Comparison of ENCODE assay signal across 18 mouse cellular contexts in genomic region chr8:84768343-84769095, GRCm38 (mm10). TPM values are rescaled to one million over a fixed set of nuclear protein-coding genes. Genes with fewer than 3 reads are reported as not detected.
DNase-seq lines count a peak whose midpoint lies in the region; ATAC-seq lines count a peak whose summit lies in the region.
"Had no signal": no experiment of that assay in that cellular context is flagged by ENCODE, and none has a peak within 500 bp of the region (broad histone marks: within the 10 kb centered on the region; RNA-seq: fewer than 3 reads in every experiment).

No protein-coding gene starts in this region.

- H3K27ac ChIP-seq in forebrain, embryonic 15.5 days (replicated peaks) = peak overlapping the region; percentile 97
- no peak overlapping the region for H3K27ac ChIP-seq in forebrain, embryonic 12.5 days
- H3K27ac ChIP-seq in midbrain, embryonic 14.5 days (replicated peaks; ENCODE audit: low read depth, low read length) = no peak overlapping the region
- no peak overlapping the region for H3K27ac ChIP-seq in midbrain, embryonic 11.5 days (ENCODE audit: low read depth, low read length)
- H3K27ac ChIP-seq in forebrain, embryonic 16.5 days (ENCODE audit: low read length) = peak overlapping the region; percentile 99
- H3K27ac ChIP-seq in neural tube, embryonic 14.5 days (ENCODE audit: low read depth, low read length) = no peak overlapping the region
- H3K27ac ChIP-seq: intestine, embryonic 15.5 days; limb, embryonic 12.5 days; liver, embryonic 13.5 days; lung, embryonic 15.5 days; macrophage had no signal

- 81% methylated on average over 14 of the region's 14 CpGs for WGBS in forebrain, embryonic 15.5 days
- WGBS in forebrain, embryonic 12.5 days = 84% methylated on average over 14 of the region's 14 CpGs
- WGBS in midbrain, embryonic 14.5 days = 88% methylated on average over 14 of the region's 14 CpGs
- WGBS in midbrain, embryonic 11.5 days = 88% methylated on average over 14 of the region's 14 CpGs
- 67% methylated on average over 14 of the region's 14 CpGs for WGBS in forebrain, embryonic 16.5 days
- whole genome bisulfite sequencing in neural tube, embryonic 14.5 days = 87% methylated on average over 14 of the region's 14 CpGs

- peak overlapping the region; percentile 81 for H3K9ac ChIP-seq in forebrain, embryonic 15.5 days (replicated peaks)
- no peak overlapping the region for H3K9ac ChIP-seq in forebrain, embryonic 12.5 days
- H3K9ac ChIP-seq in midbrain, embryonic 14.5 days (replicated peaks; ENCODE audit: low read length) = no peak overlapping the region
- H3K9ac ChIP-seq in midbrain, embryonic 11.5 days (ENCODE audit: low read length) = no peak overlapping the region
- H3K9ac ChIP-seq in forebrain, embryonic 16.5 days (replicated peaks; ENCODE audit: low read depth, low read length) = peak overlapping the region; percentile 81
- no peak overlapping the region for H3K9ac ChIP-seq in neural tube, embryonic 14.5 days (replicated peaks; ENCODE audit: low read depth, low read length)
- H3K9ac ChIP-seq: intestine, embryonic 15.5 days; limb, embryonic 12.5 days; liver, embryonic 13.5 days; lung, embryonic 15.5 days had no signal

- DNase-seq in midbrain, embryonic 14.5 days = no peak
- DNase-seq in midbrain, embryonic 11.5 days (ENCODE audit: low spot score, missing footprints) = no peak
- no peak for DNase-seq in adrenal gland, postnatal 14 days
- DNase-seq: adrenal gland, postnatal 36 days; liver, embryonic 13.5 days; retina, postnatal 1 day; thymus, postnatal 4 days had no signal

- no peaks in the 10 kb centered on the region for H3K27me3 ChIP-seq in forebrain, embryonic 15.5 days
- H3K27me3 ChIP-seq in forebrain, embryonic 12.5 days = peaks cover 98% of the 10 kb centered on the region
- H3K27me3 ChIP-seq in midbrain, embryonic 14.5 days (ENCODE audit: control insufficient read depth, insufficient read depth, low read length) = peaks cover 33% of the 10 kb centered on the region
- peaks cover 99% of the 10 kb centered on the region for H3K27me3 ChIP-seq in midbrain, embryonic 11.5 days (ENCODE audit: control insufficient read depth, insufficient read depth, low read length)
- H3K27me3 ChIP-seq in forebrain, embryonic 16.5 days (replicated peaks; ENCODE audit: control insufficient read depth, insufficient read depth, low read length) = no peaks in the 10 kb centered on the region
- H3K27me3 ChIP-seq in neural tube, embryonic 14.5 days (ENCODE audit: control insufficient read depth, insufficient read depth, low read length) = peaks cover 20% of the 10 kb centered on the region
- H3K27me3 ChIP-seq: lung, embryonic 15.5 days had no signal

- H3K4me2 ChIP-seq in forebrain, embryonic 15.5 days (replicated peaks) = peak overlapping the region; percentile 70
- no peak overlapping the region for H3K4me2 ChIP-seq in forebrain, embryonic 12.5 days
- H3K4me2 ChIP-seq in midbrain, embryonic 14.5 days (ENCODE audit: low read length) = 0 out of 2 replicates have a peak overlapping the region, but pooled peaks have one; percentile 1
- H3K4me2 ChIP-seq in midbrain, embryonic 11.5 days = no peak overlapping the region
- peak overlapping the region; percentile 81 for H3K4me2 ChIP-seq in forebrain, embryonic 16.5 days (ENCODE audit: low read length)
- H3K4me2 ChIP-seq in neural tube, embryonic 14.5 days (ENCODE audit: low read depth, low read length) = peak overlapping the region; percentile 47; the same call in 1 of the 2 replicates
- H3K4me2 ChIP-seq: heart, embryonic 11.5 days; intestine, embryonic 15.5 days; limb, embryonic 12.5 days; liver, embryonic 13.5 days; lung, embryonic 15.5 days had no signal

- H3K9me3 ChIP-seq in forebrain, embryonic 15.5 days = no peaks in the 10 kb centered on the region
- no peaks in the 10 kb centered on the region for H3K9me3 ChIP-seq in forebrain, embryonic 12.5 days
- H3K9me3 ChIP-seq in midbrain, embryonic 14.5 days (ENCODE audit: control insufficient read depth, low read length) = no peaks in the 10 kb centered on the region
- H3K9me3 ChIP-seq in midbrain, embryonic 11.5 days (ENCODE audit: control insufficient read depth, low read length) = no peaks in the 10 kb centered on the region
- H3K9me3 ChIP-seq in forebrain, embryonic 16.5 days (ENCODE audit: control insufficient read depth, low read length) = no peaks in the 10 kb centered on the region
- H3K9me3 ChIP-seq in neural tube, embryonic 14.5 days (ENCODE audit: control insufficient read depth, low read length) = no peaks in the 10 kb centered on the region
- H3K9me3 ChIP-seq: intestine, embryonic 15.5 days; limb, embryonic 12.5 days; liver, embryonic 13.5 days; lung, embryonic 15.5 days had no signal

- H3K4me1 ChIP-seq in forebrain, embryonic 15.5 days = peaks cover 78% of the 10 kb centered on the region
- peaks cover 66% of the 10 kb centered on the region for H3K4me1 ChIP-seq in forebrain, embryonic 12.5 days
- H3K4me1 ChIP-seq in midbrain, embryonic 14.5 days (ENCODE audit: control insufficient read depth, insufficient read depth, low read length) = peaks cover 15% of the 10 kb centered on the region
- peaks cover 16% of the 10 kb centered on the region for H3K4me1 ChIP-seq in midbrain, embryonic 11.5 days (ENCODE audit: control insufficient read depth, insufficient read depth, low read length)
- peaks cover 62% of the 10 kb centered on the region for H3K4me1 ChIP-seq in forebrain, embryonic 16.5 days (replicated peaks; ENCODE audit: control insufficient read depth, insufficient read depth, low read length)
- H3K4me1 ChIP-seq in neural tube, embryonic 14.5 days (ENCODE audit: control insufficient read depth, insufficient read depth, low read length) = peaks cover 23% of the 10 kb centered on the region

- no peak for ATAC-seq in forebrain, embryonic 15.5 days (replicated peaks)
- ATAC-seq in forebrain, embryonic 12.5 days (ENCODE audit: low FRiP score) = no peak
- ATAC-seq in midbrain, embryonic 14.5 days (ENCODE audit: low FRiP score, low TSS enrichment) = no peak
- no peak for ATAC-seq in midbrain, embryonic 11.5 days (ENCODE audit: low FRiP score)
- no peak for ATAC-seq in forebrain, embryonic 16.5 days
- ATAC-seq in neural tube, embryonic 14.5 days (ENCODE audit: low read depth) = no peak
- ATAC-seq: intestine, embryonic 15.5 days had no signal

- peak overlapping the region; percentile 43 for H3K4me3 ChIP-seq in forebrain, embryonic 15.5 days
- no peak overlapping the region for H3K4me3 ChIP-seq in forebrain, embryonic 12.5 days (replicated peaks)
- no peak overlapping the region for H3K4me3 ChIP-seq in midbrain, embryonic 14.5 days (replicated peaks; ENCODE audit: low read depth, low read length)
- H3K4me3 ChIP-seq in midbrain, embryonic 11.5 days (ENCODE audit: low read depth, low read length) = no peak overlapping the region
- H3K4me3 ChIP-seq in forebrain, embryonic 16.5 days (replicated peaks; ENCODE audit: low read length) = peak overlapping the region; percentile 49
- H3K4me3 ChIP-seq in neural tube, embryonic 14.5 days (ENCODE audit: low read depth, low read length) = no peak overlapping the region
- H3K4me3 ChIP-seq: intestine, embryonic 15.5 days; limb, embryonic 12.5 days; liver, embryonic 13.5 days; lung, embryonic 15.5 days had no signal

- no peaks in the 10 kb centered on the region for H3K36me3 ChIP-seq in forebrain, embryonic 15.5 days
- H3K36me3 ChIP-seq in forebrain, embryonic 12.5 days (replicated peaks) = peaks cover 14% of the 10 kb centered on the region
- H3K36me3 ChIP-seq in midbrain, embryonic 14.5 days (ENCODE audit: control insufficient read depth, insufficient read depth, low read length) = no peaks in the 10 kb centered on the region; the same call in 1 of the 2 replicates
- no peaks in the 10 kb centered on the region for H3K36me3 ChIP-seq in midbrain, embryonic 11.5 days (ENCODE audit: control insufficient read depth, insufficient read depth, low read length)
- H3K36me3 ChIP-seq in forebrain, embryonic 16.5 days (ENCODE audit: control insufficient read depth, insufficient read depth) = no peaks in the 10 kb centered on the region
- no peaks in the 10 kb centered on the region for H3K36me3 ChIP-seq in neural tube, embryonic 14.5 days (ENCODE audit: control insufficient read depth, insufficient read depth, low read length)
- H3K36me3 ChIP-seq: intestine, embryonic 15.5 days; liver, embryonic 13.5 days had no signal

RNA-seq across cellular contexts. Expression of gene Nfix, which starts 31.6 kb away (rescaled TPM):
- 413 and 445 TPM in 2 replicates for polyA plus RNA-seq in forebrain, embryonic 15.5 days (2015; fragmentation: Nextera tagmentation; extraction: Ambion mirVana)
- polyA plus RNA-seq in forebrain, embryonic 12.5 days (2016; fragmentation: Nextera tagmentation; extraction: Ambion mirVana) = 31.9 and 33.2 TPM in 2 replicates
- polyA plus RNA-seq in midbrain, embryonic 14.5 days (2014; fragmentation: Nextera tagmentation; extraction: Ambion mirVana) = 45.9 and 49.8 TPM in 2 replicates
- 2.2 and 2.5 TPM in 2 replicates for polyA plus RNA-seq in midbrain, embryonic 11.5 days (2014; fragmentation: Nextera tagmentation; extraction: Ambion mirVana)
- 440 and 546 TPM in 2 replicates for polyA plus RNA-seq in forebrain, embryonic 16.5 days (2015; fragmentation: Nextera tagmentation; extraction: Ambion mirVana)
- 68.2 and 91.5 TPM in 2 replicates for polyA plus RNA-seq in neural tube, embryonic 14.5 days (2014; fragmentation: Nextera tagmentation; extraction: Ambion mirVana)
- total RNA-seq in adrenal gland, postnatal 14 days (2021) = 124 and 125 TPM in 2 replicates

RNA-seq across cellular contexts. Expression of gene G430095P16Rik, which starts 45.7 kb away (rescaled TPM):
- 2.7 TPM in 2 replicates for polyA plus RNA-seq in forebrain, embryonic 15.5 days (2015; fragmentation: Nextera tagmentation; extraction: Ambion mirVana)
- 2.2 and 3.5 TPM in 2 replicates for polyA plus RNA-seq in forebrain, embryonic 12.5 days (2016; fragmentation: Nextera tagmentation; extraction: Ambion mirVana)
- 0.67 and 0.91 TPM in 2 replicates for polyA plus RNA-seq in midbrain, embryonic 14.5 days (2014; fragmentation: Nextera tagmentation; extraction: Ambion mirVana)
- 1.6 and 1.9 TPM in 2 replicates for polyA plus RNA-seq in midbrain, embryonic 11.5 days (2014; fragmentation: Nextera tagmentation; extraction: Ambion mirVana)
- polyA plus RNA-seq in forebrain, embryonic 16.5 days (2015; fragmentation: Nextera tagmentation; extraction: Ambion mirVana) = 2.0 and 2.2 TPM in 2 replicates
- polyA plus RNA-seq in neural tube, embryonic 14.5 days (2014; fragmentation: Nextera tagmentation; extraction: Ambion mirVana) = 0.76 and 1.8 TPM in 2 replicates
- 0.52 and 0.90 TPM in 2 replicates for total RNA-seq in adrenal gland, postnatal 14 days (2021)
- total RNA-seq: layer of hippocampus, adult 8-10 months; left cerebral cortex, adult 18-20 months had no signal
- polyA plus RNA-seq: macrophage had no signal

RNA-seq across cellular contexts. Expression of gene Dand5, which starts 54.1 kb away (rescaled TPM):
- polyA plus RNA-seq in forebrain, embryonic 15.5 days (2015; fragmentation: Nextera tagmentation; extraction: Ambion mirVana) = 8.1 and 8.9 TPM in 2 replicates
- polyA plus RNA-seq in forebrain, embryonic 12.5 days (2016; fragmentation: Nextera tagmentation; extraction: Ambion mirVana) = 5.3 and 5.6 TPM in 2 replicates
- 9.9 and 12.7 TPM in 2 replicates for polyA plus RNA-seq in midbrain, embryonic 14.5 days (2014; fragmentation: Nextera tagmentation; extraction: Ambion mirVana)
- 3.9 and 4.6 TPM in 2 replicates for polyA plus RNA-seq in midbrain, embryonic 11.5 days (2014; fragmentation: Nextera tagmentation; extraction: Ambion mirVana)
- 8.2 and 8.7 TPM in 2 replicates for polyA plus RNA-seq in forebrain, embryonic 16.5 days (2015; fragmentation: Nextera tagmentation; extraction: Ambion mirVana)
- polyA plus RNA-seq in neural tube, embryonic 14.5 days (2014; fragmentation: Nextera tagmentation; extraction: Ambion mirVana) = 12.3 and 16.9 TPM in 2 replicates
- 7.1 and 7.4 TPM in 2 replicates for total RNA-seq in adrenal gland, postnatal 14 days (2021)

Comparison
In these comparisons a context has a peak if more than half of its experiments do, and no peak if none do; other contexts are left out.
1. H3K27ac ChIP-seq: peak in forebrain, embryonic 15.5 days (single experiment) and forebrain, embryonic 16.5 days (single experiment); none in forebrain, embryonic 12.5 days (single experiment), midbrain, embryonic 14.5 days (single experiment), midbrain, embryonic 11.5 days (single experiment) and neural tube, embryonic 14.5 days (single experiment).
2. H3K4me2 ChIP-seq: peak in forebrain, embryonic 15.5 days (single experiment), midbrain, embryonic 14.5 days (single experiment), forebrain, embryonic 16.5 days (single experiment) and neural tube, embryonic 14.5 days (single experiment); none in forebrain, embryonic 12.5 days (single experiment) and midbrain, embryonic 11.5 days (single experiment).
3. H3K4me3 ChIP-seq: peak in forebrain, embryonic 15.5 days (single experiment) and forebrain, embryonic 16.5 days (single experiment); none in forebrain, embryonic 12.5 days (single experiment), midbrain, embryonic 14.5 days (single experiment), midbrain, embryonic 11.5 days (single experiment) and neural tube, embryonic 14.5 days (single experiment).
4. H3K9ac ChIP-seq: peak in forebrain, embryonic 15.5 days (single experiment) and forebrain, embryonic 16.5 days (single experiment); none in forebrain, embryonic 12.5 days (single experiment), midbrain, embryonic 14.5 days (single experiment), midbrain, embryonic 11.5 days (single experiment) and neural tube, embryonic 14.5 days (single experiment).